24 mouse cellular contexts compared by ENCODE assay signal in genomic region chr5:30279446-30279845, GRCm38 (mm10). TPM values are rescaled to one million over a fixed set of nuclear protein-coding genes. Genes with fewer than 3 reads are reported as not detected.
A peak's percentile ranks its signal among the peaks of the same experiment; 100 is the strongest.
DNase-seq lines count a peak whose midpoint lies in the region; ATAC-seq and TF ChIP-seq lines count a peak whose summit lies in the region.
"Had no signal": no experiment of that assay in that cellular context is flagged by ENCODE, and none has a peak within 500 bp of the region (broad histone marks: within the 10 kb centered on the region; RNA-seq: fewer than 3 reads in every experiment).

No protein-coding gene starts in this region.

- H3K4me1 ChIP-seq in intestine, postnatal 0 days (replicated peaks; ENCODE audit: control insufficient read depth, insufficient read depth, low read length): no peaks in the 10 kb centered on the region; the same call in 1 of the 2 replicates
- H3K4me1 ChIP-seq in stomach, postnatal 0 days (replicated peaks; ENCODE audit: control insufficient read depth, insufficient read depth): no peaks in the 10 kb centered on the region
- 0 out of 2 replicates have a peak, but pooled peaks cover 2% of the 10 kb centered on the region for H3K4me1 ChIP-seq in forebrain, embryonic 11.5 days (replicated peaks; ENCODE audit: control insufficient read depth, insufficient read depth, low read length)

- TF ChIP-seq CTCF in intestine, postnatal 0 days (IDR thresholded peaks at IDR 0.05; ENCODE audit: low read depth): no peak
- TF ChIP-seq CTCF in stomach, postnatal 0 days (IDR thresholded peaks at IDR 0.05; ENCODE audit: low read depth): no peak

- H3K4me2 ChIP-seq in intestine, postnatal 0 days (replicated peaks; ENCODE audit: low read depth): no peak overlapping the region
- no peak overlapping the region for H3K4me2 ChIP-seq in stomach, postnatal 0 days (replicated peaks; ENCODE audit: low read depth)
- no peak overlapping the region for H3K4me2 ChIP-seq in forebrain, embryonic 11.5 days (ENCODE audit: low read depth, low read length, severe bottlenecking)
- H3K4me2 ChIP-seq: embryonic facial prominence, embryonic 15.5 days; forebrain, embryonic 15.5 days; hindbrain, embryonic 13.5 days had no signal

- H3K9ac ChIP-seq in intestine, postnatal 0 days (ENCODE audit: low read depth, low read length): no peak overlapping the region
- H3K9ac ChIP-seq in stomach, postnatal 0 days (ENCODE audit: low read length): no peak overlapping the region
- no peak overlapping the region for H3K9ac ChIP-seq in forebrain, embryonic 11.5 days (ENCODE audit: low read length)
- H3K9ac ChIP-seq: embryonic facial prominence, embryonic 15.5 days; forebrain, embryonic 15.5 days; hindbrain, embryonic 13.5 days had no signal

- peak; percentile 84 for ATAC-seq in intestine, postnatal 0 days
- ATAC-seq in stomach, postnatal 0 days (ENCODE audit: low FRiP score, low TSS enrichment): peak; percentile 85; the same call in 1 of the 2 replicates
- no peak for ATAC-seq in forebrain, embryonic 11.5 days (replicated peaks; ENCODE audit: low FRiP score)
- ATAC-seq: CD4-positive, CD25-positive, alpha-beta regulatory T cell, adult 4 months; forebrain, embryonic 15.5 days; hindbrain, postnatal 0 days had no signal

- 46% methylated on average over 4 of the region's 4 CpGs for WGBS in intestine, postnatal 0 days
- WGBS in stomach, postnatal 0 days: 61% methylated on average over 4 of the region's 4 CpGs
- 88% methylated on average over 4 of the region's 4 CpGs for WGBS in forebrain, embryonic 11.5 days

- DNase-seq in 416B (ENCODE audit: low read depth) (peak; percentile 21), NIH3T3 (ENCODE audit: low read depth) (peak; percentile 22)
- DNase-seq in stomach, postnatal 0 days (ENCODE audit: low spot score): no peak
- no peak for DNase-seq in lung, postnatal 4 days
- no peak for DNase-seq in forebrain, embryonic 11.5 days (ENCODE audit: low spot score)
- no peak for DNase-seq in thymus, postnatal 14 days
- DNase-seq: adrenal gland, adult 8-10 months; adrenal gland, postnatal 36 days; cerebellum, adult 8-10 months; cerebellum, postnatal 14 days; embryo, embryonic 11 days; heart, adult 18-20 months; heart, postnatal 10 days had no signal

- H3K27me3 ChIP-seq in intestine, postnatal 0 days (replicated peaks; ENCODE audit: control insufficient read depth, insufficient read depth, low read length): 0 out of 2 replicates have a peak, but pooled peaks cover 3% of the 10 kb centered on the region
- H3K27me3 ChIP-seq in stomach, postnatal 0 days (ENCODE audit: control insufficient read depth, insufficient read depth, low read length): no peaks in the 10 kb centered on the region
- no peaks in the 10 kb centered on the region for H3K27me3 ChIP-seq in forebrain, embryonic 11.5 days (ENCODE audit: control insufficient read depth, insufficient read depth, low read length)
- H3K27me3 ChIP-seq: embryonic facial prominence, embryonic 15.5 days; forebrain, embryonic 15.5 days; hindbrain, embryonic 13.5 days had no signal

- H3K36me3 ChIP-seq in intestine, postnatal 0 days (ENCODE audit: control insufficient read depth, insufficient read depth): no peaks in the 10 kb centered on the region
- H3K36me3 ChIP-seq in stomach, postnatal 0 days (ENCODE audit: control insufficient read depth, insufficient read depth, low read length): no peaks in the 10 kb centered on the region
- no peaks in the 10 kb centered on the region for H3K36me3 ChIP-seq in forebrain, embryonic 11.5 days (ENCODE audit: control insufficient read depth, insufficient read depth, low read length)
- H3K36me3 ChIP-seq: embryonic facial prominence, embryonic 15.5 days; forebrain, embryonic 10.5 days; forebrain, embryonic 15.5 days; G1E; heart, embryonic 10.5 days; hindbrain, embryonic 13.5 days had no signal

- TF ChIP-seq EP300 in stomach, postnatal 0 days (optimal IDR thresholded peaks at IDR 0.05): no peak

- no peaks in the 10 kb centered on the region for H3K9me3 ChIP-seq in intestine, postnatal 0 days (ENCODE audit: control insufficient read depth)
- no peaks in the 10 kb centered on the region for H3K9me3 ChIP-seq in stomach, postnatal 0 days (ENCODE audit: control insufficient read depth, low read length)
- no peaks in the 10 kb centered on the region for H3K9me3 ChIP-seq in forebrain, embryonic 11.5 days (ENCODE audit: control insufficient read depth, low read length)
- H3K9me3 ChIP-seq: embryonic facial prominence, embryonic 15.5 days; forebrain, embryonic 10.5 days; forebrain, embryonic 15.5 days; G1E; heart, embryonic 10.5 days; hindbrain, embryonic 13.5 days had no signal

- 0 out of 2 replicates have a peak overlapping the region, but pooled peaks have one; percentile 31 for H3K27ac ChIP-seq in intestine, postnatal 0 days (ENCODE audit: low read depth, low read length)
- no peak overlapping the region for H3K27ac ChIP-seq in stomach, postnatal 0 days (replicated peaks)
- H3K27ac ChIP-seq in forebrain, embryonic 11.5 days (ENCODE audit: low read depth, low read length): no peak overlapping the region
- H3K27ac ChIP-seq: embryonic facial prominence, embryonic 15.5 days; forebrain, embryonic 10.5 days; forebrain, embryonic 15.5 days; heart, embryonic 10.5 days; hindbrain, embryonic 13.5 days; hindbrain, postnatal 0 days had no signal

- no peak overlapping the region for H3K4me3 ChIP-seq in intestine, postnatal 0 days (ENCODE audit: low read depth, low read length)
- no peak overlapping the region for H3K4me3 ChIP-seq in stomach, postnatal 0 days (ENCODE audit: low read depth, low read length)
- no peak overlapping the region for H3K4me3 ChIP-seq in forebrain, embryonic 11.5 days (ENCODE audit: low read depth, low read length)
- H3K4me3 ChIP-seq: embryonic facial prominence, embryonic 15.5 days; erythroblast, embryonic 14.5 days; forebrain, embryonic 10.5 days; forebrain, embryonic 15.5 days; heart, embryonic 10.5 days; hindbrain, embryonic 13.5 days had no signal

RNA-seq across cellular contexts. Expression of gene Drc1, which starts 1.7 kb away (rescaled TPM):
- polyA plus RNA-seq in intestine, postnatal 0 days (2015; fragmentation: Nextera tagmentation; extraction: Ambion mirVana): 0.72 and 1.1 TPM in 2 replicates
- 1.1 and 1.7 TPM in 2 replicates for polyA plus RNA-seq in stomach, postnatal 0 days (2015; fragmentation: Nextera tagmentation; extraction: Ambion mirVana)
- 0.99 and 1.1 TPM in 2 replicates for polyA plus RNA-seq in forebrain, embryonic 11.5 days (2014; fragmentation: Nextera tagmentation; extraction: Ambion mirVana)
- polyA plus RNA-seq: erythroblast, embryonic 14.5 days; G1E; heart, embryonic 14.5 days had no signal

RNA-seq across cellular contexts. Expression of gene Selenoi, which starts 47.1 kb away (rescaled TPM):
- polyA plus RNA-seq in intestine, postnatal 0 days (2015; fragmentation: Nextera tagmentation; extraction: Ambion mirVana): 66.2 and 78.5 TPM in 2 replicates
- 25.5 and 26.7 TPM in 2 replicates for polyA plus RNA-seq in stomach, postnatal 0 days (2015; fragmentation: Nextera tagmentation; extraction: Ambion mirVana)
- 22.7 and 24.1 TPM in 2 replicates for polyA plus RNA-seq in forebrain, embryonic 11.5 days (2014; fragmentation: Nextera tagmentation; extraction: Ambion mirVana)

Comparison
In these comparisons a context has a peak if more than half of its experiments do, and no peak if none do; other contexts are left out.
1. DNase-seq: peak in 416B (single experiment) and NIH3T3 (single experiment); none in stomach, postnatal 0 days (single experiment), lung, postnatal 4 days (0 of 2), forebrain, embryonic 11.5 days (single experiment) and thymus, postnatal 14 days (single experiment).